Mouse (Mus musculus): ENCODE measurements around the gene Tmigd3. TPM values are rescaled to one million over a fixed set of nuclear protein-coding genes. Genes with fewer than 3 reads are reported as not detected.
A peak's percentile ranks its signal among the peaks of the same experiment; 100 is the strongest.

The Tmigd3 gene
- polyA plus RNA-seq, 1 experiment from 2014 or later, result 0.17 TPM

DNA sequence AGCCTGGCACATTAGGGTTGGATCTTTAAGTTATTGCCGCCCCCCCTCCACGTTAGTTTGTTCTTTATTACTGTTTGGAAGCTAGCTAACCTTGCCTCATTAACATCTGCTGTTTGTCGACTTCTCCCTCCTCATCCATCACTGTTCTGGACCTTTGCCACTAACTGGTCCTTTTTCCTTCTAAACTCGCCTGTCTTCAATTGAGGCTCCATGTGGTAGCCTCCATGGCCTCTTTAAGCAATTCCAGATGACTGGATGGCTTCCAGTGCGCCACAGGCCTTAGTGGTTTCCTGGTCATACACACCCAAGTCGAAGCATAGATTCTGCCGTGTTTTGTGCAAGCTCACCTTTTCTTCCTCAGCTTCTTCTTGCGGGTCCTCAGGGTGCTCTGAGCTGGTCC is 16.9 kb upstream of the Tmigd3 start:
- Histone ChIP-seq H3K36me3 (ENCODE audit: control insufficient read depth, insufficient read depth, low read length) (no peaks in the 10 kb centered on the region), H3K4me2 (replicated peaks; ENCODE audit: low read depth) (no peak overlapping the region), H3K9me3 (ENCODE audit: control insufficient read depth, low read length) (no peaks in the 10 kb centered on the region), H3K27me3 (ENCODE audit: control insufficient read depth, insufficient read depth, low read length) (no peaks in the 10 kb centered on the region), H3K4me1 (replicated peaks; ENCODE audit: control insufficient read depth, insufficient read depth) (no peaks in the 10 kb centered on the region), H3K4me3 (ENCODE audit: low read depth, low read length) (no peak overlapping the region), H3K9ac (ENCODE audit: low read length) (no peak overlapping the region), H3K27ac (replicated peaks) (no peak overlapping the region)
- ATAC-seq (ENCODE audit: low FRiP score, low TSS enrichment) (no peak), DNase-seq (ENCODE audit: low spot score) (no peak)
- 57% methylated on average over 8 of the region's 8 CpGs for WGBS
- TF ChIP-seq CTCF (IDR thresholded peaks at IDR 0.05; ENCODE audit: low read depth) (no peak), EP300 (optimal IDR thresholded peaks at IDR 0.05) (no peak)

DNA sequence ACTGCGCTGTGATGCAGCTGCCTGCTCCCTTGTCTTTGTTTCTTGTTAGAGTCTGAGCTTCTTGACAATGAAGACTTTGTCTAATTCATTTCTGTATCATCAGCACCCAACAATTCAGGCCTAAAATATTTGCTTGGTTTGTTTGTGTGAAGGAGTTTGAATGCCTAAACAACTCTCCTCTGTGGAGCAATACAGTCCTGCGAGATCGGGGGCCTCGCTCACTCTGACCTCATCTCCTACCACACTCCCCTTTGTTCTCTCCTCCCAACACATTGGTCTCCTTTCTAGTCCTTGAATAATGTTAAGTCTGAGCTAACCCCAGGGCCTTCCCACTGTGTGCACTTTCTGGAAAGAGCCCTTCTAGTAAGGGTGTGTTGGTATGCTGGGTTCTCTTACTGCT is 15.9 kb upstream of the Tmigd3 start:
- TF ChIP-seq CTCF (IDR thresholded peaks at IDR 0.05; ENCODE audit: low read depth), result no peak
- 84% methylated on average over 4 of the region's 4 CpGs for WGBS
- Histone ChIP-seq H3K9me3 (ENCODE audit: control insufficient read depth, low read length) (no peaks in the 10 kb centered on the region), H3K4me1 (replicated peaks; ENCODE audit: control insufficient read depth, insufficient read depth) (no peaks in the 10 kb centered on the region), H3K27ac (replicated peaks) (no peak overlapping the region), H3K36me3 (ENCODE audit: control insufficient read depth, insufficient read depth, low read length) (no peaks in the 10 kb centered on the region), H3K27me3 (ENCODE audit: control insufficient read depth, insufficient read depth, low read length) (no peaks in the 10 kb centered on the region), H3K4me2 (replicated peaks; ENCODE audit: low read depth) (no peak overlapping the region), H3K4me3 (ENCODE audit: low read depth, low read length) (no peak overlapping the region), H3K9ac (ENCODE audit: low read length) (no peak overlapping the region)
- DNase-seq (ENCODE audit: low spot score), result no peak
- no peak for ATAC-seq (ENCODE audit: low FRiP score, low TSS enrichment)

DNA sequence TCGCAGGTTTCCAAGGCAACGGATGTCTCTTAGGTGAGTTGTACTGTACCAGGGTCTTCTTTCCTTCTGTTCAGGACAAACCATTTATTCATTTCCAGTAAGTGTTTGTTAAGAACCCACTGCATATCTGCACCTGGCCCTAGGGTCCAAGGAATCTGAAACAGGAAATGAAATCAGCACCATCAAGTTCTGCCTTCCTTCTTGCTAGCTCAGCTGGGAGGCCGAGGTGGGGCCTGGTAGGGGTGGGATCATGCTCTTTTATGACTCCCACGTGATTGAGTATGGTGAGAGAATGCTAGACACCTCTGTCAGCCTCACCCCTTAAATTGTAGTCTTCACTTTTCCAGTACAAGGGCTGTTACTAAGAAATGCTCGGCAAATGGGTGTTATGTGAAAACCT is 13.2 kb upstream of the Tmigd3 start:
- Histone ChIP-seq H3K36me3 (ENCODE audit: control insufficient read depth, insufficient read depth, low read length) (no peaks in the 10 kb centered on the region), H3K27me3 (ENCODE audit: control insufficient read depth, insufficient read depth, low read length) (no peaks in the 10 kb centered on the region), H3K4me3 (ENCODE audit: low read depth, low read length) (no peak overlapping the region), H3K9me3 (ENCODE audit: control insufficient read depth, low read length) (no peaks in the 10 kb centered on the region), H3K4me1 (replicated peaks; ENCODE audit: control insufficient read depth, insufficient read depth) (no peaks in the 10 kb centered on the region), H3K27ac (replicated peaks) (no peak overlapping the region), H3K9ac (ENCODE audit: low read length) (no peak overlapping the region), H3K4me2 (replicated peaks; ENCODE audit: low read depth) (no peak overlapping the region)
- TF ChIP-seq EP300 (optimal IDR thresholded peaks at IDR 0.05) (no peak), CTCF (IDR thresholded peaks at IDR 0.05; ENCODE audit: low read depth) (no peak)
- 63% methylated on average over 5 of the region's 5 CpGs for WGBS
- DNase-seq (ENCODE audit: low spot score) (no peak), ATAC-seq (ENCODE audit: low FRiP score, low TSS enrichment) (no peak)

DNA sequence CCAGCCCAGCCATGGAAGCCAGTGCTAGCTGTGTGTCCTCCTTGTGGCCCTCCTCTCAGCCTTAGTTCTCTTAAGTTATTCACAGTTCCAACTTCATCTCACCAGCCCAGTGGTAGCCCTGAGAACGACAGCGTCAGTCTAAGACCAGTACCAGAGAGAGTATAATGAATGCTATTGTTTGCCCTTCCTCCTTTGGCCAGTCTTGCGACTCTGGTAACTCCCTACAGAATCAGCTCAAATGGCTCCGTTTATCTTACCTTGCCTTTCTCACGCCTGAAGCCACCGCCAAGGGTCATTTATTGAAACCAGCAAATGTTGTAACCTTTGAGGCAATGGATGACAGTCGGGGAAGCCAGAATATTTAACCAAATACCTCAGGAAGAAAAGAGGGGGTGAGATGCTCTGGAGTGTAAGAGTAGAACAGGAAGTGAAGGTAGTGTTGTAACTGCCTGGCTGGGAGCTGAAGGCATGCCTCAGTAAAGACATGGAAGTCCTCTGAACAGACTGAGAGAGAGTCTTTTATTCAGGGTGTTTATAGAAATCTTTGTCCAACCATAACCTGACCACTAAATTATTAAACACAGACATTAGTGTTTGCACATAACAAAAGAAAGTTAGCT is 8.8 kb upstream of the Tmigd3 start:
- 36% methylated on average over 7 of the region's 7 CpGs for WGBS
- ATAC-seq (ENCODE audit: low FRiP score, low TSS enrichment), result no peak
- no peak overlapping the region for H3K4me3 ChIP-seq (ENCODE audit: low read depth, low read length)

DNA sequence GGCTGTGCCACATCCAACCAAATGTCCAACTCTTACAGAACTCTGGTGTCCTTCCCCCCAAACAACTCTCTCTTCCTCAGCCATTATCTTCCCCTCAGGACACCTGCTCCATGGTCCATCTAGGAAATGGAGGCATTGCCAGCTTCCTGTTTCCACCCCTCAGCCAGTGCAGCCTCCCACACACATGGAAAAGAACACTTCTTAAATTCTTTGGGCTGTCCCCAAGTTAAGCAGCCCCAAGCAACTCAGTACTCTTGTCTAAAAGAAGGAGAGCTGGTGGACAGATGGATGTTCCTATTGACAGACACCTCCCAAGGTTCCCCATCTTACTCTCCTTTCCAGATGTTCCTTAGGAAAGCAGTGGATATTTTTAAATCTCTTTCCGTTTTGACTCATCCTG is 6.6 kb upstream of the Tmigd3 start:
- ATAC-seq (ENCODE audit: low FRiP score, low TSS enrichment) (no peak), DNase-seq (ENCODE audit: low spot score) (no peak)
- Histone ChIP-seq H3K27ac (replicated peaks) (no peak overlapping the region), H3K9me3 (ENCODE audit: control insufficient read depth, low read length) (no peaks in the 10 kb centered on the region), H3K4me2 (replicated peaks; ENCODE audit: low read depth) (no peak overlapping the region), H3K9ac (ENCODE audit: low read length) (no peak overlapping the region), H3K36me3 (ENCODE audit: control insufficient read depth, insufficient read depth, low read length) (no peaks in the 10 kb centered on the region), H3K4me1 (replicated peaks; ENCODE audit: control insufficient read depth, insufficient read depth) (no peaks in the 10 kb centered on the region), H3K27me3 (ENCODE audit: control insufficient read depth, insufficient read depth, low read length) (no peaks in the 10 kb centered on the region), H3K4me3 (ENCODE audit: low read depth, low read length) (no peak overlapping the region)
- WGBS, result 61% methylated on average over 1 of the region's 1 CpGs
- TF ChIP-seq EP300 (optimal IDR thresholded peaks at IDR 0.05) (no peak), CTCF (IDR thresholded peaks at IDR 0.05; ENCODE audit: low read depth) (no peak)

More for the DNA sequence above, 8.8 kb upstream of the Tmigd3 start:
- peak; percentile 20 for DNase-seq (ENCODE audit: low spot score)
- Histone ChIP-seq H3K27me3 (ENCODE audit: control insufficient read depth, insufficient read depth, low read length) (no peaks in the 10 kb centered on the region), H3K9me3 (ENCODE audit: control insufficient read depth, low read length) (no peaks in the 10 kb centered on the region), H3K4me1 (replicated peaks; ENCODE audit: control insufficient read depth, insufficient read depth) (no peaks in the 10 kb centered on the region), H3K9ac (ENCODE audit: low read length) (no peak overlapping the region), H3K4me2 (replicated peaks; ENCODE audit: low read depth) (no peak overlapping the region), H3K36me3 (ENCODE audit: control insufficient read depth, insufficient read depth, low read length) (no peaks in the 10 kb centered on the region), H3K27ac (replicated peaks) (no peak overlapping the region)
- TF ChIP-seq EP300 (optimal IDR thresholded peaks at IDR 0.05) (no peak), CTCF (IDR thresholded peaks at IDR 0.05; ENCODE audit: low read depth) (0 out of 2 replicates have a peak, but pooled peaks have one; percentile 8)

DNA sequence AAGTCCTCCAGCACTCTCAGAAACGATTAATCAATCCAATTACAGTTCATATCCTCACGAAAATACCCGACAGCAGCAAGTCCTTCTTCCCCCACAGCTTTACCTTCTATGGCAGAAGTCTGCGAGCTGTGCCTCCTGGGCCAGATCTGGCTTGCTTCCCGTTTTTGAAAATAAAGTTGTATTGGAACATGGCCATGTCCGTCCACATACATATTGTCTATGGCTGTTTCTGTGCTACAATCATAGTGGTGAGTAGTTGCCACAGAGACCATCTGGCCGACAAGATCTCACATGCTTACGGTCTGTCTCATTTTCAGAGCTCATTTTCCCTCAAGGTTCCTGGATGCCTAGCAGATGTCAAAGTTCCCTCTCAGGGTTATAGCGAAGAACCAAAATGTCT is 5.6 kb upstream of the Tmigd3 start:
- no peak for DNase-seq (ENCODE audit: low spot score)
- H3K9ac ChIP-seq (ENCODE audit: low read length), result no peak overlapping the region
- 50% methylated on average over 9 of the region's 9 CpGs for whole genome bisulfite sequencing
- H3K27me3 ChIP-seq (ENCODE audit: control insufficient read depth, insufficient read depth, low read length), result no peaks in the 10 kb centered on the region
- no peaks in the 10 kb centered on the region for H3K4me1 ChIP-seq (replicated peaks; ENCODE audit: control insufficient read depth, insufficient read depth)
- no peaks in the 10 kb centered on the region for H3K9me3 ChIP-seq (ENCODE audit: control insufficient read depth, low read length)
- peak overlapping the region; percentile 65 for H3K27ac ChIP-seq (replicated peaks)
- H3K4me2 ChIP-seq (replicated peaks; ENCODE audit: low read depth), result no peak overlapping the region
- no peak for TF ChIP-seq EP300 (optimal IDR thresholded peaks at IDR 0.05)
- TF ChIP-seq CTCF (IDR thresholded peaks at IDR 0.05; ENCODE audit: low read depth), result no peak
- H3K4me3 ChIP-seq (ENCODE audit: low read depth, low read length), result no peak overlapping the region
- H3K36me3 ChIP-seq (ENCODE audit: control insufficient read depth, insufficient read depth, low read length), result no peaks in the 10 kb centered on the region
- no peak for ATAC-seq (ENCODE audit: low FRiP score, low TSS enrichment)
